Mouse (Mus musculus): ENCODE data around the gene Adtrp. TPM values are rescaled to one million over a fixed set of nuclear protein-coding genes. Genes with fewer than 3 reads are reported as not detected.
A peak's percentile ranks its signal among the peaks of the same experiment; 100 is the strongest.

The Adtrp gene
- polyA plus RNA-seq, 1 experiment, result not detected

- no peaks in the 10 kb centered on the region for H3K27me3 ChIP-seq (ENCODE audit: control insufficient read depth, insufficient read depth, insufficient read length)
- H3K4me2 ChIP-seq (ENCODE audit: low read depth), result peak overlapping the region; percentile 34
- H3ac ChIP-seq (ENCODE audit: control insufficient read depth, insufficient read length), result no peak overlapping the region
- H3K36me3 ChIP-seq (ENCODE audit: control insufficient read depth, insufficient read depth), result no peaks in the 10 kb centered on the region
- no peaks in the 10 kb centered on the region for H3K79me2 ChIP-seq (ENCODE audit: control insufficient read depth, insufficient read depth)
- no peak overlapping the region for H3K4me3 ChIP-seq
- no peak for TF ChIP-seq REST (IDR thresholded peaks at IDR 0.05; ENCODE audit: insufficient read depth, insufficient read length)
- no peak for TF ChIP-seq POLR2AphosphoS2 (IDR thresholded peaks at IDR 0.05; ENCODE audit: insufficient read length, low read depth)
- TF ChIP-seq TCF3 (IDR thresholded peaks at IDR 0.05; ENCODE audit: insufficient read length, low read depth), result no peak
Measured at GRCm38 (mm10) chr13:41771061-41771460, 76.4 kb downstream of the Adtrp start.

GRCm38 (mm10) chr13:41767941-41768340 lies 79.5 kb downstream of the Adtrp start:
- TF ChIP-seq REST (IDR thresholded peaks at IDR 0.05; ENCODE audit: insufficient read depth, insufficient read length) (no peak), SRF (IDR thresholded peaks at IDR 0.05; ENCODE audit: control insufficient read depth, insufficient read length, low read depth) (no peak), POLR2AphosphoS2 (IDR thresholded peaks at IDR 0.05; ENCODE audit: insufficient read length, low read depth) (no peak), USF1 (IDR thresholded peaks at IDR 0.05; ENCODE audit: low read depth) (no peak)

GRCm38 (mm10) chr13:41761986-41762385 lies 85.5 kb downstream of the Adtrp start:
- no peak overlapping the region for H3K4me3 ChIP-seq
- H3K79me2 ChIP-seq (ENCODE audit: control insufficient read depth, insufficient read depth), result no peaks in the 10 kb centered on the region
- no peak overlapping the region for H3ac ChIP-seq (ENCODE audit: control insufficient read depth, insufficient read length)
- H3K4me2 ChIP-seq (ENCODE audit: low read depth), result no peak overlapping the region
- TF ChIP-seq MAX (IDR thresholded peaks at IDR 0.05; ENCODE audit: low read depth), result no peak
- TF ChIP-seq TCF3 (IDR thresholded peaks at IDR 0.05; ENCODE audit: insufficient read length, low read depth), result no peak
- no peak for TF ChIP-seq TCF12 (IDR thresholded peaks at IDR 0.05; ENCODE audit: insufficient read depth, poor library complexity, severe bottlenecking)
- TF ChIP-seq POLR2A (IDR thresholded peaks at IDR 0.05; ENCODE audit: insufficient read length, low read depth), result no peak
- no peak for TF ChIP-seq POLR2AphosphoS2 (IDR thresholded peaks at IDR 0.05; ENCODE audit: insufficient read length, low read depth)
- TF ChIP-seq SRF (IDR thresholded peaks at IDR 0.05; ENCODE audit: control insufficient read depth, insufficient read length, low read depth), result no peak
- no peak for TF ChIP-seq MYOG (IDR thresholded peaks at IDR 0.05; ENCODE audit: control insufficient read depth in 1 of 3, insufficient read depth in 1 of 3, insufficient read length in 2 of 3, low read depth in 2 of 3)
- no peaks in the 10 kb centered on the region for H3K36me3 ChIP-seq (ENCODE audit: control insufficient read depth, insufficient read depth)
- H3K27me3 ChIP-seq (ENCODE audit: control insufficient read depth, insufficient read depth, insufficient read length), result no peaks in the 10 kb centered on the region

More at GRCm38 (mm10) chr13:41767941-41768340, 79.5 kb downstream of the Adtrp start:
- H3ac ChIP-seq (ENCODE audit: control insufficient read depth, insufficient read length), result no peak overlapping the region
- no peaks in the 10 kb centered on the region for H3K36me3 ChIP-seq (ENCODE audit: control insufficient read depth, insufficient read depth)
- H3K4me2 ChIP-seq (ENCODE audit: low read depth), result no peak overlapping the region
- H3K79me2 ChIP-seq (ENCODE audit: control insufficient read depth, insufficient read depth), result no peaks in the 10 kb centered on the region
- no peaks in the 10 kb centered on the region for H3K27me3 ChIP-seq (ENCODE audit: control insufficient read depth, insufficient read depth, insufficient read length)
- no peak overlapping the region for H3K4me3 ChIP-seq

GRCm38 (mm10) chr13:41760484-41760883 lies 87.0 kb downstream of the Adtrp start:
- no peak overlapping the region for H3ac ChIP-seq (ENCODE audit: control insufficient read depth, insufficient read length)
- H3K4me3 ChIP-seq, result no peak overlapping the region
- no peak for TF ChIP-seq REST (IDR thresholded peaks at IDR 0.05; ENCODE audit: insufficient read depth, insufficient read length)
- no peak for TF ChIP-seq SRF (IDR thresholded peaks at IDR 0.05; ENCODE audit: control insufficient read depth, insufficient read length, low read depth)
- TF ChIP-seq MYOD1 (IDR thresholded peaks at IDR 0.05; ENCODE audit: control insufficient read depth in 1 of 3, insufficient read length in 2 of 3, low read depth in 2 of 3), result peak in 1 of 3 experiments; percentile 58
- no peaks in the 10 kb centered on the region for H3K36me3 ChIP-seq (ENCODE audit: control insufficient read depth, insufficient read depth)
- H3K27me3 ChIP-seq (ENCODE audit: control insufficient read depth, insufficient read depth, insufficient read length), result no peaks in the 10 kb centered on the region
- H3K4me2 ChIP-seq (ENCODE audit: low read depth), result no peak overlapping the region
- no peaks in the 10 kb centered on the region for H3K79me2 ChIP-seq (ENCODE audit: control insufficient read depth, insufficient read depth)

GRCm38 (mm10) chr13:41758550-41759465 lies 88.7 kb downstream of the Adtrp start:
- Histone ChIP-seq H3ac (ENCODE audit: control insufficient read depth, insufficient read length) (no peak overlapping the region), H3K27me3 (ENCODE audit: control insufficient read depth, insufficient read depth, insufficient read length) (no peaks in the 10 kb centered on the region), H3K4me3 (no peak overlapping the region), H3K4me2 (ENCODE audit: low read depth) (no peak overlapping the region), H3K79me2 (ENCODE audit: control insufficient read depth, insufficient read depth) (no peaks in the 10 kb centered on the region), H3K36me3 (ENCODE audit: control insufficient read depth, insufficient read depth) (no peaks in the 10 kb centered on the region)
- TF ChIP-seq USF1 (IDR thresholded peaks at IDR 0.05; ENCODE audit: low read depth) (no peak), MAX (IDR thresholded peaks at IDR 0.05; ENCODE audit: low read depth) (no peak), CEBPB (IDR thresholded peaks at IDR 0.05; ENCODE audit: insufficient read depth, poor library complexity, severe bottlenecking) (no peak), POLR2A (IDR thresholded peaks at IDR 0.05; ENCODE audit: insufficient read length, low read depth) (no peak), E2F4 (IDR thresholded peaks at IDR 0.05; ENCODE audit: insufficient read depth) (no peak), TCF3 (IDR thresholded peaks at IDR 0.05; ENCODE audit: insufficient read length, low read depth) (no peak), MYOG (IDR thresholded peaks at IDR 0.05; ENCODE audit: control insufficient read depth in 1 of 3, insufficient read depth in 1 of 3, insufficient read length in 2 of 3, low read depth in 2 of 3) (no peak), SRF (IDR thresholded peaks at IDR 0.05; ENCODE audit: control insufficient read depth, insufficient read length, low read depth) (no peak), POLR2AphosphoS2 (IDR thresholded peaks at IDR 0.05; ENCODE audit: insufficient read length, low read depth) (no peak)
